In the genomic region with DNA sequence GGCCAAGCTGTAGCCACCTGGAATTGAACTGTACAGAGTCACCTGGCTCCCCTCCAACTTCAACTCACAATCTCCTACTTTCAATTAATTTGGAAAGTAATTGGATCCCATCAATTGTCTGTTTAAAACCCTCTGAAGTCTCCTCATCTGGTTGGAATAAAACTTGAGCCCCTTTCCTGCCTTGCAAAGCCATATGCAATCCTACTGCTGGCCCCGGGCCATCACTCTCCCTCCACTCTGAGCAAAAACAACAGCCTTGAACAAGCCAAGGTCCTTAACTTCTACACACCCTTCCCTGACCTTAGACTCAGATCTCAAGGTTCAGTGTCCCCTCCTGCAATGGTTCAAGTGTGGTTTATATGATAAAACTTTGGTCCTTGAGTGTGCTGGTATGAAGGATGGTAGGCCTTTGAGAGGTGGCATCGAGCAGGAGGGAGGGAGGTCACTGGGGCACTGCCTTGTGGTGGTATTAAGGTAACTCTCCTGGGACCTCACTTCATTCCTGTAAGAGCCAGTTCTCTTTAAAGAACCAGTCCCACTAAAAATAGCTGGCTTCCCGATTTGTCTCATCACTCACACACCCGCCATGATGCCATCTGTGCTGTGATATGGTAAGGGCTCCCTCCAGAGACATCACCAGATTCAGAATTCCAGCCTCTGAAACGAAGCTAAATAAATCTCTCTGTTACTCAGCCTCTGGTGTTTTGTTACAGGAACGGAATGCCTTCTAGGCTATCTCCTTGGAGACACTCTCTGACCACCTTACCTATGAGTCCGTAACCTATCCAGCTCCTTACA, we compare ENCODE assay signal across 10 mouse cellular contexts.
A peak's percentile ranks its signal among the peaks of the same experiment; 100 is the strongest.
DNase-seq lines count a peak whose midpoint lies in the region; ATAC-seq and TF ChIP-seq lines count a peak whose summit lies in the region.
"Had no signal": no experiment of that assay in that cellular context is flagged by ENCODE, and none has a peak within 500 bp of the region (broad histone marks: within the 10 kb centered on the region; RNA-seq: fewer than 3 reads in every experiment).

No protein-coding gene starts in this region.

- peak overlapping the region; percentile 24 to 65 for H3K27ac ChIP-seq in heart, embryonic 14.5 days (replicated peaks in 1 of 2; ENCODE audit: control insufficient read depth in 1 of 2, insufficient read depth in 1 of 2, low read depth in 2 of 2, low read length in 2 of 2)
- no peak overlapping the region for H3K27ac ChIP-seq in layer of hippocampus, adult 2 months
- H3K27ac ChIP-seq: midbrain, embryonic 12.5 days had no signal

- DNase-seq in heart, adult 9 months (ENCODE audit: low spot score in 2 of 2): no peak
- peak; percentile 61 for DNase-seq in MN1 (ENCODE audit: low spot score)
- peak; percentile 66 for DNase-seq in adrenal gland, postnatal 25 days
- DNase-seq in layer of hippocampus, adult 2 months (ENCODE audit: low spot score in 2 of 2): peak; percentile 50 to 62
- DNase-seq in urinary bladder, postnatal 4 days (ENCODE audit: low spot score in 2 of 2): no peak
- DNase-seq in urinary bladder, postnatal 14 days (ENCODE audit: low spot score): no peak
- no peak for DNase-seq in thymus, postnatal 14 days
- DNase-seq: liver had no signal

- peaks cover 16 to 27% of the 10 kb centered on the region in 2 experiments for H3K4me1 ChIP-seq in heart, embryonic 14.5 days (ENCODE audit: control insufficient read depth in 2 of 2, insufficient read depth in 2 of 2, low read length in 2 of 2)

- H3K36me3 ChIP-seq in heart, embryonic 14.5 days (ENCODE audit: control insufficient read depth, insufficient read depth, low read length): no peaks in the 10 kb centered on the region
- H3K36me3 ChIP-seq: midbrain, embryonic 12.5 days had no signal

- H3K27me3 ChIP-seq in heart, embryonic 14.5 days (ENCODE audit: control insufficient read depth, insufficient read depth, low read length): no peaks in the 10 kb centered on the region
- H3K27me3 ChIP-seq: midbrain, embryonic 12.5 days had no signal

- peak; percentile 30 for TF ChIP-seq CTCF in layer of hippocampus, adult 2 months (conservative IDR thresholded peaks at IDR 0.05)

- ATAC-seq in heart, embryonic 14.5 days (ENCODE audit: insufficient number of reproducible peaks, insufficient read depth, low FRiP score, low read depth): no peak

- no peak overlapping the region for H3K4me3 ChIP-seq in heart, embryonic 14.5 days (ENCODE audit: control insufficient read depth in 1 of 2, insufficient read depth in 1 of 2, low read depth in 1 of 2, low read length in 2 of 2)
- H3K4me3 ChIP-seq in layer of hippocampus, adult 2 months: no peak overlapping the region
- H3K4me3 ChIP-seq: midbrain, embryonic 12.5 days had no signal

- no peak overlapping the region for H3K4me2 ChIP-seq in heart, embryonic 14.5 days (ENCODE audit: low read length)
- H3K4me2 ChIP-seq: midbrain, embryonic 12.5 days had no signal

- 46% methylated on average over 7 of the region's 7 CpGs for WGBS in heart, embryonic 14.5 days

- no peaks in the 10 kb centered on the region for H3K9me3 ChIP-seq in heart, embryonic 14.5 days (ENCODE audit: control insufficient read depth, low read length)
- H3K9me3 ChIP-seq: midbrain, embryonic 12.5 days had no signal

- H3K9ac ChIP-seq in heart, embryonic 14.5 days (ENCODE audit: low read length): no peak overlapping the region
- H3K9ac ChIP-seq: midbrain, embryonic 12.5 days had no signal

Comparison
In these comparisons a context has a peak if more than half of its experiments do, and no peak if none do; other contexts are left out.
1. DNase-seq: peak in MN1 (single experiment), adrenal gland, postnatal 25 days (single experiment) and layer of hippocampus, adult 2 months (2 of 2); none in heart, adult 9 months (0 of 2), urinary bladder, postnatal 4 days (0 of 2), urinary bladder, postnatal 14 days (single experiment) and thymus, postnatal 14 days (single experiment).